Mouse (Mus musculus): Measurements from ENCODE around the gene Lrmda.

- peak; percentile 29; the same call in 1 of the 2 replicates for TF ChIP-seq CTCF (IDR thresholded peaks at IDR 0.05; ENCODE audit: low read depth, low read length)
- no peak for TF ChIP-seq POLR2A (IDR thresholded peaks at IDR 0.05; ENCODE audit: extremely low read depth, insufficient read depth, low read length)
These were observed 1026.8 kb downstream of the Lrmda start for GRCm38 (mm10) chr14:23046330-23046729.

Data from liver, adult 2 months (tissue).